Mouse (Mus musculus) 3T3-L1 (cell line): ENCODE results near the gene Prlhr.

Experiments
- DNase-seq: peaks from one replicate; pipeline ENCODE4 v3.0.0-alpha.2; 2015; ENCODE audit warnings: low read depth, low spot score

Prlhr gene

GRCm38 (mm10) chr19:60432347-60433129 is 35.6 kb downstream of the Prlhr start:
- DNase-seq, result peak; percentile 27

GRCm38 (mm10) chr19:60417611-60418010 is 50.5 kb downstream of the Prlhr start:
- DNase-seq, result peak; percentile 62
